Mouse (Mus musculus): ENCODE measurements around the gene Ebf4.

DNA sequence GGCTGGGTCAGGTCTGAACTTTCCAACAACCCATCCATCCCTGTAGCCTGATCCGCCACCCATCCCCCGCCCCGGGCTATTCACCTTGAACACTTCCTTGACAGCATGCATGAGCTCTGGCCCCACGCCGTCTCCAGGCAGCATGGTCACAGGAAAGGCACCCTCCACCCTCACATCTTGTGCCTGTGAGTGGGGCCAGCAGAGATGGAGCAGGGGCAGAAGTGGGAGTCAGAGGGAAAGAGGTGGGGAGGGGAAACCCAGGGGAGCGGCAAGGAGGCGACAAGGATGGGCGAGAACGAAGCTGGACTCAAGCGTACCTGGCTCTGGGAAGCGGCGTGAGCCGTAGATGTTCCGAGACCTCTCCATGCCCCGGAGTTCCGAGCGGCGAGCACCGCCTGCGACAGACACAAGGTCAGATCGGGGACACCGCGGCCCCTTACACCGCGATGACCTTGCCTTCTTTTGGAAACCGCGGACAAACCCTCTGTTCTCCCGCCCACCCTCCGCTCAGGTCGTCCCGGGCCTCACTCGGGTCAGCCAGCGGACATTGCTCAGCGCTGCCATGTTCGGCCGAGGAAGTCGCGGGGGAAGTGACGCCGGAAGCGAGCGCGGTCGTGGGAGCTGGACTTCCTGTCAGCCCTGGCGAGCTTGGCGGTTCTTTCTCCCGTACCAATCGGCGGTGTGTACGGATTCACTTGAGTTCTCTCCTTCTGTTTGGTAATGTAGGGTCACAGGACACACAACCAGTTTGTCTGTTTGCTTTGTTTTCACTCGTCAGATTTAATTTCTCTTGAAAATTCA, 10.9 kb upstream of the Ebf4 start, which contains the start of gene Idh3b:
- TF ChIP-seq POLR2A (IDR thresholded peaks at IDR 0.05; ENCODE audit: insufficient read depth, low read depth, low read length) (peak; percentile 87), CTCF (IDR thresholded peaks at IDR 0.05) (no peak), EP300 (IDR thresholded peaks at IDR 0.05; ENCODE audit: insufficient read depth, low read depth, low read length) (peak; percentile 77; the same call in 1 of the 2 replicates)

Data from heart, adult 2 months (tissue).